Mouse (Mus musculus): ENCODE results near the gene Fbxw4. TPM values are rescaled to one million over a fixed set of nuclear protein-coding genes. Genes with fewer than 3 reads are reported as not detected.

The Fbxw4 gene
- total RNA-seq, 1 experiment from 2014 or later, result 39.4 TPM

DNA sequence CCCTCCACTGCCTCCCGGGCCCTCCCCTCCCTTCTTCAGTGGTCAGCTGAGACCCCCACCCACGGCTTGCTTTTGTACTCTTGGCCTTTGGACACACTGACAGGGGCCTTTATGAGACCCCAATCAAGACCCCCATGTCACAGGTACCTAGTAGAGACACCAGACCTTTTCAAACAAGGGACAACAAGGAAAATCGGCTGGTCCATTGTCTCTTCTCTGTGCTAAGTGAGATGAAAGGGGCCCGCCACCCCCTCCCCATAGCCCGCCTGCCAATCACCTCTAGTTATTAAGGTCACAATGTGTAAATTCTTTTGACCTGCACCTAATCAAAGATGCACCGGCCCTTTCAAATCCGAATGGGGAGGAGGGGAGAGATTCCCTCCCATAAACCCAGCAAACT lies 43.4 kb downstream of the Fbxw4 start:
- ATAC-seq (replicated peaks; ENCODE audit: low read depth, poor library complexity, severe bottlenecking), result no peak

- no peak for ATAC-seq (replicated peaks; ENCODE audit: low read depth, poor library complexity, severe bottlenecking)
Measured at GRCm38 (mm10) chr19:45616214-45616518, 43.9 kb downstream of the Fbxw4 start.

- ATAC-seq (replicated peaks; ENCODE audit: low read depth, poor library complexity, severe bottlenecking), result no peak
Measured at GRCm38 (mm10) chr19:45615415-45616213, 44.5 kb downstream of the Fbxw4 start.

DNA sequence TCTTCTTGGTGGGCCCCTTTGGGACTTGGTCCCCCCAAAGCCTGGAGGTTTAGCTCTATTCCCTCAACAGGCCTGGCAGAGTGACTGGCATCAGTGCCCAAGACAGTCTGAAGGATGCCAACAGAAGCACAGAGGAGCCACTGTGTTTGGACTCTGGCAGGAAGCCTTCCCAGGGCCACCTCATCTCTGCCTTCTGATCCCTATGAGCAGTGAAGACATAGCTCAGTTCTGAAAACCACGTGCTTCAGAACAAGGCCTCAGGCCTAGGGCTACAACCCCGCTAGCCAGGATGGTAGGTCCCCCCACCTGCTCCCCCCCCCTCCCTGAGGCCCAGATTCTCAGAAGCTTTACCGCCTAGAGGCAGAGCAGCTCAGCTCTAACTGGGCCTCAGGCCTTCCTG lies 45.2 kb downstream of the Fbxw4 start:
- no peak for ATAC-seq (replicated peaks; ENCODE audit: low read depth, poor library complexity, severe bottlenecking)

GRCm38 (mm10) chr19:45614375-45614774 lies 45.7 kb downstream of the Fbxw4 start:
- no peak for ATAC-seq (replicated peaks; ENCODE audit: low read depth, poor library complexity, severe bottlenecking)

GRCm38 (mm10) chr19:45610823-45611222 lies 49.3 kb downstream of the Fbxw4 start:
- no peak for ATAC-seq (replicated peaks; ENCODE audit: low read depth, poor library complexity, severe bottlenecking)

DNA sequence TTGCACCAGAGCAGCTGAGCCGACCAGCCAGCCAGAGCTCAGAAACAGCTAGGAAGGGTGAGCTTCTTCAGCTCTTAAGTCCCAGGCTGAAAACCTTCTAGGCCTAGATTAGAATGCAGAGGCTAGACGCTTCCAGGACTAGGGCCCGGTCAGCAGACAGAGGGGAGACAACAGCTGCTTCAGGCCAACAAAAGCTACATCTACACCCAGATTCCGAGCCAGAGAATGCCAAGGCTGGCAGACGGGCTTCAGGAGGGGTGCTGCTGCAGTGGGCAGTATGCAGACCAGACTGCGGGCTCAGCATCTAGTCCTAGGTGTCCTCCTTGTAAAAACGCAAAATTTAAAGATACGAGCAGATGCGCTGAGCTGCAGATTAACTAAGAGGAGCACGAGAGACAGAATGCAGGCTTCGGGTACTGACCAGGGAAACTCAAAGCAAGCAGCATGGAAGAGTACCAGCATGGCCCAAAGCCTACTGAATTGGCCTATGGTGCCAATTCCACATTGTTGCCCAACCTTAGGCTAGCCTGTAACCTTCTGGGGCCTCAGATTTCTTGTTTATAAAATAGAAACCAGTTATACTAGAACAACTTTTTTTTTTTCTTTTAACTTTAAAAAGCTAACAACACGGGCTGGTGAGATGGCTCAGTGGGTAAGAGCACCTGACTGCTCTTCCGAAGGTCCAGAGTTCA lies 51.3 kb downstream of the Fbxw4 start:
- no peak for ATAC-seq (replicated peaks; ENCODE audit: low read depth, poor library complexity, severe bottlenecking)

DNA sequence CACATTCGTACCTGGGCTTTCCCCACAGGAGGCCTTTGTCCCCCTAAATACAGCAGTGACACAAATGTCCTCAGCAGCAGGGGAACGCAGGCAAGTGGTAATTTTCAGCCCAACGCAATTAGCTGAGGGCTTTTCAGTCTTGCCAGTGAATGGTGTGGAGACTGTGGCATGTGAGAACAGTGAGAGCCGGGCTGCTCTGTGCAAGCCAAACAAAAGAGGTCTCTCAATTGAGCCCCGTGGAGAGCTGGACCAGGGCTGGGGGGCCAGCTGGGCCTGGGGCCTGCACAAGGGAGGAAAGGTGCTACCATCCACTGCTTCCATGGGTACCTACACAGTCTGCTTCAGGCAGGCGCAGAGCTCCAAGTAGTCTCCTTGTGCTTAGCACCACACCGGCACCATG lies 52.6 kb downstream of the Fbxw4 start:
- no peak for ATAC-seq (replicated peaks; ENCODE audit: low read depth, poor library complexity, severe bottlenecking)

DNA sequence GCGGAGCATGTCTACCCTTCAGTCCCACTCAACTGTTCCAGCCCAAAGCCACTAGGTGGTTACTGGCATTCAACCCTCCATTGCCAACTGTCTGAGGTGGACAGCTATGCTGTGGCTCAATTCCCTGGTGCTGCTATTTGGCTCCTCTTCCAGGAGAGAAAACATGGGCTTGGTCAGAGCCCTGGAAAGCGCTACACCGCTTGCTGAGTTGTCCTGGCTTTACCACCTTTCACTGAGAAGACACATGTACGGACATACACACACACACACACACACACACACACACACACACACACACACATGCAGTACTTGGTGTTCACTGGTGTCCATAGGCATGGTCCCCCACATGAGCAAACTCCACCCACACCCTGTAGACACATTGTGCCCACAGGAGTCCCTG lies 53.4 kb downstream of the Fbxw4 start:
- no peak for ATAC-seq (replicated peaks; ENCODE audit: low read depth, poor library complexity, severe bottlenecking)

DNA sequence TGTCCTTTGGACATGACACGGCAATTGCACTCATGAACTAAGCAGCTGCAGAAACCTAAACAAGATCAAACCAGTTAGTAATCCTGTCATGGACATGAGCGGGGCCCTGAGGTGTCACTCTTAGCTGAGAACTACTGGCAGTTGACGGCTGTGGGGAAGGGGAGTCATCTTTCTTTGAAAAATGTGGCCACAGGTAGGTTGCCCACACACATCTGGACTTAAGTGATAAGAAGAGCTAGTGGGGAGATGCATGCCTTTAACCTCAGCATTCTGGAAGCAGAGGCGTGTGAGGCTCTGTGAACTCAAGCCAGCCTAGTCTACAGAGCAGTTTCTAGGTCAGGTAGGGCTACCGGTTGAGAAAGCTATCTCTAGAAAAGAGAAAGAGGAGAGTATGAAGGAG lies 57.5 kb downstream of the Fbxw4 start:
- ATAC-seq (replicated peaks; ENCODE audit: low read depth, poor library complexity, severe bottlenecking), result peak; percentile 84

- no peak for ATAC-seq (replicated peaks; ENCODE audit: low read depth, poor library complexity, severe bottlenecking)
Measured at GRCm38 (mm10) chr19:45597106-45597505, 63.0 kb downstream of the Fbxw4 start.

- ATAC-seq (replicated peaks; ENCODE audit: low read depth, poor library complexity, severe bottlenecking), result no peak
Measured at GRCm38 (mm10) chr19:45596434-45596833, 63.7 kb downstream of the Fbxw4 start.

- ATAC-seq (replicated peaks; ENCODE audit: low read depth, poor library complexity, severe bottlenecking), result no peak
Measured at GRCm38 (mm10) chr19:45596019-45596418, 64.1 kb downstream of the Fbxw4 start.

- no peak for ATAC-seq (replicated peaks; ENCODE audit: low read depth, poor library complexity, severe bottlenecking)
Measured at GRCm38 (mm10) chr19:45595481-45595880, 64.6 kb downstream of the Fbxw4 start.

- ATAC-seq (replicated peaks; ENCODE audit: low read depth, poor library complexity, severe bottlenecking), result no peak
Measured at GRCm38 (mm10) chr19:45594079-45594478, 66.0 kb downstream of the Fbxw4 start.

GRCm38 (mm10) chr19:45592916-45593315 lies 67.2 kb downstream of the Fbxw4 start:
- ATAC-seq (replicated peaks; ENCODE audit: low read depth, poor library complexity, severe bottlenecking), result no peak

- ATAC-seq (replicated peaks; ENCODE audit: low read depth, poor library complexity, severe bottlenecking), result peak; percentile 98
Measured at GRCm38 (mm10) chr19:45591704-45592103, 68.4 kb downstream of the Fbxw4 start.

DNA sequence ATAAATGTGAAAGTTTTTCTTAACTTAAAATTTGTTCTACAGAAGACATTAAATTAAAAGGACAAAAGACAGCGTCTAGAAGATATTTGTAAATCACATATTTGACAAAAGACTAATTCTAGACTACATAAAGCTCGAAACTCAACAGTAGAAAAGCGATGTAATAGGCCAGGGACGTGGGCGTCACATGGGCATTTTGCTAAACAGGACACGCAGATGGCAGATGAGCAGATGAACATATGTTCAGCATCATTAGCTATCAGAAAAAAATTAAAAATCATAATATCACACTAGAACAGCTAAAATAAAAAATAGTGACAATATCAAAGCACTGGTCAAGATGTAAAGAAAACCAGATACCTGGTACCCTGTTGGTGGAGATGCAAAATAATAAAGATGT lies 70.4 kb downstream of the Fbxw4 start:
- no peak for ATAC-seq (replicated peaks; ENCODE audit: low read depth, poor library complexity, severe bottlenecking)

- ATAC-seq (replicated peaks; ENCODE audit: low read depth, poor library complexity, severe bottlenecking), result no peak
Measured at GRCm38 (mm10) chr19:45587509-45588292, 72.4 kb downstream of the Fbxw4 start.

GRCm38 (mm10) chr19:45586850-45587249 lies 73.3 kb downstream of the Fbxw4 start:
- no peak for ATAC-seq (replicated peaks; ENCODE audit: low read depth, poor library complexity, severe bottlenecking)
